In genomic region chr8:84732996-84733395, GRCm38 (mm10) we compare ENCODE assay signal across 11 mouse cellular contexts. TPM values are rescaled to one million over a fixed set of nuclear protein-coding genes. Genes with fewer than 3 reads are reported as not detected.
DNase-seq lines count a peak whose midpoint lies in the region; ATAC-seq and TF ChIP-seq lines count a peak whose summit lies in the region.
"Had no signal": no experiment of that assay in that cellular context is flagged by ENCODE, and none has a peak within 500 bp of the region (broad histone marks: within the 10 kb centered on the region; RNA-seq: fewer than 3 reads in every experiment).

No protein-coding gene starts in this region.

- H3K27ac ChIP-seq in heart, embryonic 11.5 days (ENCODE audit: low read depth, low read length) = peak overlapping the region; percentile 46
- H3K27ac ChIP-seq in midbrain, embryonic 12.5 days (replicated peaks) = 0 out of 2 replicates have a peak overlapping the region, but pooled peaks have one; percentile 20
- no peak overlapping the region for H3K27ac ChIP-seq in midbrain, postnatal 0 days (ENCODE audit: low read depth, low read length)
- H3K27ac ChIP-seq in intestine, embryonic 15.5 days = 0 out of 2 replicates have a peak overlapping the region, but pooled peaks have one; percentile 19
- peak overlapping the region; percentile 21; the same call in 1 of the 2 replicates for H3K27ac ChIP-seq in stomach, embryonic 14.5 days (ENCODE audit: low read length)

- intact Hi-C loops in heart, postnatal 14 days (cut with DNase I) = no loop called here

- peak overlapping the region; percentile 52; the same call in 1 of the 2 replicates for H3K9ac ChIP-seq in heart, embryonic 11.5 days (ENCODE audit: low read depth, low read length)
- H3K9ac ChIP-seq in midbrain, embryonic 12.5 days (replicated peaks) = no peak overlapping the region
- no peak overlapping the region for H3K9ac ChIP-seq in midbrain, postnatal 0 days (replicated peaks; ENCODE audit: low read length, poor library complexity, severe bottlenecking)
- no peak overlapping the region for H3K9ac ChIP-seq in intestine, embryonic 15.5 days
- no peak overlapping the region for H3K9ac ChIP-seq in stomach, embryonic 14.5 days (replicated peaks; ENCODE audit: low read depth, low read length)

- no peak overlapping the region for H3K4me3 ChIP-seq in heart, embryonic 11.5 days (ENCODE audit: low read depth, low read length)
- H3K4me3 ChIP-seq in midbrain, embryonic 12.5 days = no peak overlapping the region
- H3K4me3 ChIP-seq in midbrain, postnatal 0 days (ENCODE audit: low read depth, low read length) = no peak overlapping the region
- no peak overlapping the region for H3K4me3 ChIP-seq in intestine, embryonic 15.5 days (replicated peaks)
- no peak overlapping the region for H3K4me3 ChIP-seq in stomach, embryonic 14.5 days (ENCODE audit: low read depth, low read length)

- ATAC-seq in heart, embryonic 11.5 days (replicated peaks; ENCODE audit: insufficient number of reproducible peaks, low FRiP score, low TSS enrichment) = no peak
- ATAC-seq in midbrain, embryonic 12.5 days (ENCODE audit: low FRiP score, low read depth) = no peak
- no peak for ATAC-seq in midbrain, postnatal 0 days (ENCODE audit: low FRiP score)
- no peak for ATAC-seq in intestine, embryonic 15.5 days
- no peak for ATAC-seq in stomach, embryonic 14.5 days (ENCODE audit: insufficient number of reproducible peaks, insufficient read depth, low FRiP score, low read depth)

- TF ChIP-seq CTCF in midbrain, postnatal 0 days (IDR thresholded peaks at IDR 0.05) = no peak

- peaks cover 63% of the 10 kb centered on the region for H3K4me1 ChIP-seq in heart, embryonic 11.5 days (ENCODE audit: control insufficient read depth, insufficient read depth, low read length)
- peaks cover 63% of the 10 kb centered on the region for H3K4me1 ChIP-seq in midbrain, embryonic 12.5 days
- peaks cover 11% of the 10 kb centered on the region for H3K4me1 ChIP-seq in midbrain, postnatal 0 days (ENCODE audit: insufficient read depth, low read length)
- peaks cover 40% of the 10 kb centered on the region for H3K4me1 ChIP-seq in intestine, embryonic 15.5 days (replicated peaks)
- H3K4me1 ChIP-seq in stomach, embryonic 14.5 days (ENCODE audit: control insufficient read depth, insufficient read depth, low read length) = peaks cover 46% of the 10 kb centered on the region

- peaks cover 17% of the 10 kb centered on the region for H3K27me3 ChIP-seq in heart, embryonic 11.5 days (ENCODE audit: control insufficient read depth, insufficient read depth, low read length)
- peaks cover 80% of the 10 kb centered on the region for H3K27me3 ChIP-seq in midbrain, embryonic 12.5 days
- H3K27me3 ChIP-seq in midbrain, postnatal 0 days (ENCODE audit: insufficient read depth, low read length) = peaks cover 5% of the 10 kb centered on the region; the same call in 1 of the 2 replicates
- H3K27me3 ChIP-seq in intestine, embryonic 15.5 days (replicated peaks) = peaks cover 10% of the 10 kb centered on the region
- no peaks in the 10 kb centered on the region for H3K27me3 ChIP-seq in stomach, embryonic 14.5 days (ENCODE audit: control insufficient read depth, insufficient read depth, low read length)

- H3K4me2 ChIP-seq in heart, embryonic 11.5 days = no peak overlapping the region
- H3K4me2 ChIP-seq in midbrain, embryonic 12.5 days (replicated peaks) = no peak overlapping the region
- no peak overlapping the region for H3K4me2 ChIP-seq in midbrain, postnatal 0 days (ENCODE audit: low read depth, low read length, poor library complexity, severe bottlenecking)
- no peak overlapping the region for H3K4me2 ChIP-seq in intestine, embryonic 15.5 days (replicated peaks)
- no peak overlapping the region for H3K4me2 ChIP-seq in stomach, embryonic 14.5 days (replicated peaks; ENCODE audit: low read depth, low read length)

- H3K9me3 ChIP-seq in heart, embryonic 11.5 days (replicated peaks; ENCODE audit: control insufficient read depth, low read length) = no peaks in the 10 kb centered on the region
- no peaks in the 10 kb centered on the region for H3K9me3 ChIP-seq in midbrain, embryonic 12.5 days
- H3K9me3 ChIP-seq in midbrain, postnatal 0 days (ENCODE audit: low read length) = no peaks in the 10 kb centered on the region
- H3K9me3 ChIP-seq in intestine, embryonic 15.5 days = no peaks in the 10 kb centered on the region
- no peaks in the 10 kb centered on the region for H3K9me3 ChIP-seq in stomach, embryonic 14.5 days (ENCODE audit: control insufficient read depth, low read depth, low read length)

- no peak for DNase-seq in heart, postnatal 14 days
- no peak for DNase-seq in midbrain, postnatal 0 days (ENCODE audit: low spot score)
- no peak for DNase-seq in urinary bladder, adult 2 months (ENCODE audit: low spot score)
- no peak for DNase-seq in adrenal gland, postnatal 4 days (ENCODE audit: low spot score in 2 of 2)
- DNase-seq: cerebellum, adult 9-10 months; gastrocnemius, postnatal 25 days had no signal

- no peaks in the 10 kb centered on the region for H3K36me3 ChIP-seq in heart, embryonic 11.5 days (ENCODE audit: control insufficient read depth, insufficient read depth, low read length)
- no peaks in the 10 kb centered on the region for H3K36me3 ChIP-seq in midbrain, embryonic 12.5 days
- H3K36me3 ChIP-seq in midbrain, postnatal 0 days (ENCODE audit: insufficient read depth, low read length) = no peaks in the 10 kb centered on the region
- H3K36me3 ChIP-seq in intestine, embryonic 15.5 days = no peaks in the 10 kb centered on the region
- no peaks in the 10 kb centered on the region; the same call in 1 of the 2 replicates for H3K36me3 ChIP-seq in stomach, embryonic 14.5 days (ENCODE audit: control insufficient read depth, insufficient read depth, low read length)

- 46% methylated on average over 6 of the region's 6 CpGs for WGBS in heart, embryonic 11.5 days (ENCODE audit: insufficient replicate concordance)
- 47% methylated on average over 6 of the region's 6 CpGs for WGBS in midbrain, embryonic 12.5 days
- WGBS in midbrain, postnatal 0 days = 48% methylated on average over 6 of the region's 6 CpGs
- 41% methylated on average over 6 of the region's 6 CpGs for WGBS in intestine, embryonic 15.5 days
- 36% methylated on average over 6 of the region's 6 CpGs for WGBS in stomach, embryonic 14.5 days

RNA-seq across cellular contexts. Expression of gene G430095P16Rik, which starts 10.2 kb away (rescaled TPM):
- polyA plus RNA-seq in heart, embryonic 11.5 days (2014; fragmentation: Nextera tagmentation; extraction: Ambion mirVana) = 3.4 and 5.4 TPM in 2 replicates
- under 1 TPM; 0.54 to 0.69 TPM for total RNA-seq in heart, postnatal 14 days (2021)
- 2.0 and 2.4 TPM in 2 replicates for polyA plus RNA-seq in midbrain, embryonic 12.5 days (2016; fragmentation: Nextera tagmentation; extraction: Ambion mirVana)
- total RNA-seq in midbrain, postnatal 0 days (2014; rRNA removed) = not detected in 2 replicates
- polyA plus RNA-seq in midbrain, postnatal 0 days (2015; fragmentation: Nextera tagmentation; extraction: Ambion mirVana) = 0.39 and 0.71 TPM in 2 replicates
- 3.1 and 3.7 TPM in 2 replicates for polyA plus RNA-seq in intestine, embryonic 15.5 days (2015; fragmentation: Nextera tagmentation; extraction: Ambion mirVana)
- polyA plus RNA-seq in stomach, embryonic 14.5 days (2014; fragmentation: Nextera tagmentation; extraction: Ambion mirVana) = 2.8 and 5.0 TPM in 2 replicates
- polyA plus RNA-seq in urinary bladder, adult 2 months (2012; rRNA removed) = 1.0 and 1.2 TPM in 2 replicates
- 1 to 10 TPM; 1.2 TPM for total RNA-seq in adrenal gland, postnatal 4 days (2021)
- total RNA-seq: left cerebral cortex, postnatal 14 days had no signal

RNA-seq across cellular contexts. Expression of gene Lyl1, which starts 31.7 kb away (rescaled TPM):
- polyA plus RNA-seq in heart, embryonic 11.5 days (2014; fragmentation: Nextera tagmentation; extraction: Ambion mirVana) = 19.5 and 22.9 TPM in 2 replicates
- 1 to 10 TPM; 5.8 to 6.7 TPM for total RNA-seq in heart, postnatal 14 days (2021)
- polyA plus RNA-seq in midbrain, embryonic 12.5 days (2016; fragmentation: Nextera tagmentation; extraction: Ambion mirVana) = 3.5 and 5.6 TPM in 2 replicates
- total RNA-seq in midbrain, postnatal 0 days (2014; rRNA removed) = 4.6 and 4.8 TPM in 2 replicates
- 2.0 and 2.8 TPM in 2 replicates for polyA plus RNA-seq in midbrain, postnatal 0 days (2015; fragmentation: Nextera tagmentation; extraction: Ambion mirVana)
- 5.1 and 5.5 TPM in 2 replicates for polyA plus RNA-seq in intestine, embryonic 15.5 days (2015; fragmentation: Nextera tagmentation; extraction: Ambion mirVana)
- 4.6 and 5.0 TPM in 2 replicates for polyA plus RNA-seq in stomach, embryonic 14.5 days (2014; fragmentation: Nextera tagmentation; extraction: Ambion mirVana)
- polyA plus RNA-seq in urinary bladder, adult 2 months (2012; rRNA removed) = 7.8 and 8.7 TPM in 2 replicates
- 1 to 10 TPM; 6.5 to 7.2 TPM for total RNA-seq in adrenal gland, postnatal 4 days (2021)

RNA-seq across cellular contexts. Expression of gene Nacc1, which starts 45.3 kb away (rescaled TPM):
- polyA plus RNA-seq in heart, embryonic 11.5 days (2014; fragmentation: Nextera tagmentation; extraction: Ambion mirVana) = 19.1 and 19.6 TPM in 2 replicates
- total RNA-seq in heart, postnatal 14 days (2021) = 10 to 100 TPM; 35.6 to 40.5 TPM
- polyA plus RNA-seq in midbrain, embryonic 12.5 days (2016; fragmentation: Nextera tagmentation; extraction: Ambion mirVana) = 20.8 and 25.0 TPM in 2 replicates
- total RNA-seq in midbrain, postnatal 0 days (2014; rRNA removed) = 87.2 and 102 TPM in 2 replicates
- 13.7 and 13.8 TPM in 2 replicates for polyA plus RNA-seq in midbrain, postnatal 0 days (2015; fragmentation: Nextera tagmentation; extraction: Ambion mirVana)
- 14.8 and 17.0 TPM in 2 replicates for polyA plus RNA-seq in intestine, embryonic 15.5 days (2015; fragmentation: Nextera tagmentation; extraction: Ambion mirVana)
- 25.1 and 25.7 TPM in 2 replicates for polyA plus RNA-seq in stomach, embryonic 14.5 days (2014; fragmentation: Nextera tagmentation; extraction: Ambion mirVana)
- polyA plus RNA-seq in urinary bladder, adult 2 months (2012; rRNA removed) = 39.5 and 49.4 TPM in 2 replicates
- total RNA-seq in adrenal gland, postnatal 4 days (2021) = 10 to 100 TPM; 88.9 to 89.0 TPM

RNA-seq across cellular contexts. Expression of gene Trmt1, which starts 46.9 kb away (rescaled TPM):
- polyA plus RNA-seq in heart, embryonic 11.5 days (2014; fragmentation: Nextera tagmentation; extraction: Ambion mirVana) = 49.7 and 51.6 TPM in 2 replicates
- 10 to 100 TPM; 32.5 to 35.2 TPM for total RNA-seq in heart, postnatal 14 days (2021)
- 53.6 and 58.8 TPM in 2 replicates for polyA plus RNA-seq in midbrain, embryonic 12.5 days (2016; fragmentation: Nextera tagmentation; extraction: Ambion mirVana)
- 88.5 and 99.5 TPM in 2 replicates for total RNA-seq in midbrain, postnatal 0 days (2014; rRNA removed)
- polyA plus RNA-seq in midbrain, postnatal 0 days (2015; fragmentation: Nextera tagmentation; extraction: Ambion mirVana) = 74.2 and 75.0 TPM in 2 replicates
- polyA plus RNA-seq in intestine, embryonic 15.5 days (2015; fragmentation: Nextera tagmentation; extraction: Ambion mirVana) = 59.9 and 68.3 TPM in 2 replicates
- polyA plus RNA-seq in stomach, embryonic 14.5 days (2014; fragmentation: Nextera tagmentation; extraction: Ambion mirVana) = 64.6 and 65.7 TPM in 2 replicates
- polyA plus RNA-seq in urinary bladder, adult 2 months (2012; rRNA removed) = 71.7 and 76.3 TPM in 2 replicates
- total RNA-seq in adrenal gland, postnatal 4 days (2021) = 100 to 1,000 TPM; 122 to 124 TPM
